Mouse (Mus musculus) lung, postnatal 0 days (tissue): ENCODE results near the gene Atp1a1.

Source experiments
- CTCF ChIP-seq: IDR thresholded peaks from 2 replicates; pipeline ENCODE4 v1.5.1; 2016; ENCODE audit warnings: antibody characterized with exemption, mild to moderate bottlenecking
- EP300 ChIP-seq: IDR thresholded peaks from 2 replicates; pipeline ENCODE4 v1.6.1; 2016; ENCODE audit warnings: antibody characterized with exemption, mild to moderate bottlenecking, control low read depth

DNA sequence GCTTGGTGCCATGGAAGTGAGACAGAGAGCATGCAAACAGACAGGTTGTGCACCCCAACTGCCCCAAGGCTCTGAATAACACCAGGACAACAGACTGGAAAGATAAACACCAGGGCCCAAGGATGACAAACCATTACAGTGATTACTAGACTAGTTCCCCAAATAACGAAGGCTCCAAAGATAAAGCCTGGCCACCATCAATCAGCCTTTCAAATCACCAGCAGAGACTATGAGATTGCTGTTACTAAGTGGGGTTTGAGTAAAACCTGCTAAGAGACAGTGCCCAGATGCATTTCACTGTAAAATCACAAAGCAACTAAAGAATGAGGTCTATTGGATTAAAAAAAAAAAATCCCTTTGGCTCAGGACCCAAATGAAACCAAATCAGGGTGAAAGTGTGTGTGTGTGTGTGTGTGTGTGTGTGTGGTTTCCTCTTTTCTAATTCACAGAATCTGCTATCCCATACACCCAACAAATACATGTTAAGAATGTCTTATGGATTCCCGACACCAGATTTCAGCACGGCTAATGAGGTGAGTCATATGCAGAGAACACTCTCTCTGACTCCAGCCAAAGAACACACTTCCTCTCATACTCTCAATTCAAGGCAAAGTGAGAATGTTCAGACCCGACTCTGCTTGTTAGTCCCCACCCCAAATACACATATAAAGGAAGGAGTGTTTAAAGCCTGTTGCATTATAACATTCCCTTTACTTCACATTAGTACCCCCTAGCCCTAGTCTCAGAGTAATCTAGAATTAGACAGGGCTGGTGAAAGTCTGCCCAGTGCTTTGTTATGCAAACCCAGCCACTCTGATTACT, 4.4 kb downstream of the Atp1a1 start:
- TF ChIP-seq CTCF (no peak), EP300 (peak; percentile 70)
